Mouse (Mus musculus) lung, postnatal 14 days (tissue): Measurements from ENCODE around the gene Fam53a.

ENCODE experiments used
- DNase-seq: peaks from one replicate; pipeline ENCODE4 v3.0.0; 2021

Gene Fam53a

GRCm38 (mm10) chr5:33629301-33629987 is at the start of gene Fam53a, which contains the start of gene Gm9903:
Fam53a (minus strand) TSS chr5:33629635.
Gm9903 (plus strand) TSS chr5:33629925.
- peak; percentile 100 for DNase-seq

DNA sequence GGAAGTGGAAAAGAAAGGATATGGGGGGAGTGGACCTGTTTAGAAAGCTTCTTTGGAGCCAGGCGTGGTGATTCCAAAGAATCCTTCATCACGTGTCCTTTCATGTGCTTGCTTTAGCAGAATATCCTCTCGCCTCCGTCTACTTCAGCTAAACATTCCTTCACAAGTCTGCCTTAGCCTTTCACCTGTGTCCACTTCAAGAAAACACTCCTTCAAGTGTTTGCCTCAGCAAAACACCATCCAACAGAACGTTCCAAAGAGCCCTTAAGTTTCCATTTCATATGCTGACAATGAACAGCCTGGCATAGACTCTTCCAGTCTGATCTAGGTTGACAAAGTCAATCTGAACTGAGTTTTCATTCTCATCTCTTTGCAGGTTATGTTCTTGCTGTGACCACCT is 48.8 kb upstream of the Fam53a start:
- DNase-seq: no peak

DNA sequence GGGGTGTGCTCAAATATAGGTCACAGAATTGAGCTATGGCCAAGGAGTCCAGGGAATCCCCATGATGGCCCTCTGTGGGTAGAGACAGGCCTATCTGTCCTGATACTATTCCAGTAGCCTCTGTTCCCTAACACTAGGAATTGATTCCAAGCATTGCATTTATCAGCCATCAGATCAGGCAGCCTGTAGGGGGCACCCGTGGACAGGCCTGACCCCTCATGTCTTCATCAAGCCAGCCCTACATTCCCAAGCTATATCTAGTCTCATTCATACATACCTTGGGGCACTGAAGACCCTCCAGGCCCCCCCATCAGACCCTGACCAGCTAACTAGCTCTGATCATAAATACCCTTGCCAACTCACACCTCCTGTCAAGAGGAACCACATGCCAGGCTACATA is 46.5 kb upstream of the Fam53a start:
- peak; percentile 84 for DNase-seq

DNA sequence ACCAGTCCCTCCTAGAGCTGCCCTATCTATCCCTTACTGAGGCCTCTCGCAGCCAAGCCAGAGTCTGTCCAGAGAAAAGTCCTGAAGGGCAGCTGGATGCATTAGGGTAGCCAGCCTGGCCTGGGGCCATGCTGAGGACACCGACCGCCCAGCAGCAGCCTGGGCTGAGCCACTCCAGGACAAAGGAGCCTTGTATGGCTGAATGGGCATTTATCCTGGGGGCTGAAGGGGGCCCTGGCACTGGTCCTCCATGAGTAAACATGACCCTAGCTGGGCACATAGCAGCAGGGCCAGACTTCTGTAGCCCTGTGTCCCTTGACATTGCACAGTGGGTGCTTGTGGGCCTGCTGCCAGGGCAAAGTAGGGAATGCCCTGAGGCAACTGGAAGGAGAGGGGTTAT is 45.0 kb upstream of the Fam53a start:
- no peak for DNase-seq

GRCm38 (mm10) chr5:33671659-33672058 is 42.2 kb upstream of the Fam53a start:
- no peak for DNase-seq

DNA sequence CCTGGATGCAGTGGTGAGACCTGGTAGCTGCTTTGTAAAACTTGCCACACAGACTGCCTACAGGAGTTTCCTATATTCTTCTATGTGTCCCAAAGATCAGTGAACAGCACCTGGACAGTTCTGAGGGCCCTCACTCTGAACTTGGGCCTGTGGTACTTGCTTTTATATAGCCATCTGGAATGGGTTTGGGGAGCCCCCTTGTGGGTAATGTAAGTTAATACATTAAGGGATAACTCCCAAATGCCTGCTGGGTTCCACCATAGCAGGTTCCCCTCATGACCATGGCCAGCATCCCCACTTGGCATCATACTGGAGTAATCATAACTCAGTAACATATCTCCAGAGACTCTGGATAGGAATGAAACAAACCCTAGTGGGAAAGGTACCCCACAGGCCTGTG is 38.8 kb upstream of the Fam53a start:
- peak; percentile 62 for DNase-seq

DNA sequence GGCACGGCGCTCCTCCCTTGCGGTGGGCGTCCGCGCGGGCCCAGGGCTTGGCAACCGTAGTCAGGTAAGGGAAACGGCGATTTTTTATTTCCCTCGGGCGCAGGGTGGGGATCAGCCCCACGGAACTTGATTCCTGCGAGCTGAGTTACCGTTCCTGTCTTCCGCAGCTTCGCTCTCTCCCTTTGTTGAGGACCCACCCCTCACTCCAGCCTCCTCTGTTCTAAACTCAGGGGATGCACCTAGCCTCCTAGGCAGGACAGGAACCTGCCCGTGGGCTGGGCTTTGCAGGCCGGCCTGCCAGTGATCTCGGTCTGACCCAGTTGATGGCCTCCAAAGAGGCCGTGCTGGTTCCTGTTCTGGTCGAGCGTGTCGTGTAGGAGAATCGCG is 29.2 kb upstream of the Fam53a start:
- DNase-seq: no peak

GRCm38 (mm10) chr5:33657787-33658663 is 28.6 kb upstream of the Fam53a start, which contains the start of the genes Tacc3 and Tmem129:
Tacc3 (plus strand) TSS chr5:33658128.
Tmem129 (minus strand) TSS chr5:33658416.
- DNase-seq: peak; percentile 95

- DNase-seq: no peak
Observed at GRCm38 (mm10) chr5:33657251-33657786, 27.9 kb upstream of the Fam53a start.

DNA sequence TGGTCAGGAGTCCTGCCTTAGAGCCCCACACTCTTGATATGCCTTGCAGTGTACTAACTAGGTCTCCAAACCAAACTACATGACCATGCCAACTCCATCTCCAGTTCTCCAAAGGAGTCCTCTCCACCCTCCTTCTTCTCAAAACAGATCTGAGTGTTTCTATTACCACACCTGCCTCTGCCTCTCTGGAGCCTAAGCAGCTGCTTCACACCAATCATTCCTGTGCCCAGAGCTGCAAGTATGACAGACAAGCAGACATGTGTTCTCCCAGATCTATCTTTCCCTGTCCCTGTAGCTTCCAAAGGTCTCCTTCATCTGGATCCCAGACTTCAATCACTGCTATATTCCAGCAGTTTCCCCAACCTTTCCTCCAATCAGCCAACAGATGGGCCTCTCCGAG is 27.3 kb upstream of the Fam53a start:
- no peak for DNase-seq

DNA sequence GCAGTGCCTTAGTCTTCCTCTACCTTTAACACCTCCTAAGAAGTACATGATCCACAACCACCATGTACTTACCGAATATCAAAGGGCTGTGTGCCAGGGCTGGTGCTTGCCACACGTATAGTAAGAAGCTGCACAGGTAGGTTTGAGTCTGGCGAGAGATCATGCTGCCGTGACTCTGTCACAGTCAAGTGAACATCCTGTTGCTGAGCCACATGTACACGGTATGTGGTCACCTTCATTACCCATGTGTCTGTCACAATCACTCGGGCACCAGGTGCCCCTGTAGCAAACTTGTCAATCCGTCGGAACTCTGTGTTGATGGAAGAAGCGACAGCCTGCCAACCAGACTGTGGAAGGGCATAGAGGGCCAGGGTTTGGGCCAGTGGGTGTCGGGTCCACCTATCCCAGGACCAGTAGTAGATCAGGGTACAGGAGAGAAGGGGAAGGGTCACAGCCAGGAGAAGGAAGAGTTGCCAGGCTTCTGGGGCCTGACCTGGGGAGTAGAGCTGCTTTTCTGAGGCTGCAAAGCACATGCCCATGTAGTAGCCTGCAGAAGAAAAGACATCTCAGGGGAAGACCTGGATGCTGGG is 25.9 kb upstream of the Fam53a start:
- DNase-seq: no peak

GRCm38 (mm10) chr5:33654424-33654823 is 25.0 kb upstream of the Fam53a start:
- DNase-seq: no peak

GRCm38 (mm10) chr5:33652783-33653173 is 23.3 kb upstream of the Fam53a start:
- no peak for DNase-seq

DNA sequence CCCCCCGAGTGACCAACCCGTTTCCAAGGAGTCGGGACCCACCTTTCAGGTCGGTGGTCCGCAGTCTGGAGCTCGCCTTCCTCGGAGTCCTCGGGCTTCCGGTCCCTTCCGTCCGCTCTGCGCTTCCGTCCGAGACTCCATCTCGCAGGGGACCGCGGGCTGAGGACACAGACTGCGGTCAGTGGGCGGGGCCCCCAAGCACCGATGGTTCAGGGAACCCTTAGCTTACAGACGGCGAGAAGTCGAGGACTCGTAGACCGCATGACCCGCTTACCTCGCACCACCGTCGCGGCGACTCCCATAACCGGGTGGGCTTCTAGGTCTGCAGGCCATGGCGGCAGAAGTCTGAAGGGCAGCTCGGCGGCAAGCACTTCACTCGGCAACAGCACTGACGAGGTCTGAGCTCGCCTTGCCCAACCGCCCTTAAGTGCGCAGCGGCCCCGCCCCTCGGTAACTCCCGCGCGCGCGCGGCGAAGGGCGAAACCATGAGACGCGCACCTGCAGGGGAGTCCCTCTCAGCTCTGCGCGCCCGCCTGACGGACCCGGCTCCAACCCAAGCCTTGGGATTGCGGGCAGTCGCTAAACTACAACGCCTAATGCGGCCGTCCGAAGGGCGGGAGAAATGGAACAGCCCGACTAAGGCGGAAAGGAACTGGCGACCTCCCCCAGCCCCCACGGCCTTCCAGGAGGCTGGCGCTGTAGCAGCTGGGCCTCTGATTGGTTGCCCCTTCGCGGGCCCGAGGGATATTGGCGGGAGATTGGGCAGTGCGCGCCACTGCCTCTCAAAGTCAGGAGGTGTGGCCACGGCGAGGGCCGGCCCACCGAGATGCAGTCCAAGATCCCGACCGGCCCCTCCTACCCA is 22.7 kb upstream of the Fam53a start, which contains the start of gene Slbp:
Gene Slbp (minus strand): TSS at position 654 of the 862 bp plus-strand sequence.
- peak; percentile 95 for DNase-seq

DNA sequence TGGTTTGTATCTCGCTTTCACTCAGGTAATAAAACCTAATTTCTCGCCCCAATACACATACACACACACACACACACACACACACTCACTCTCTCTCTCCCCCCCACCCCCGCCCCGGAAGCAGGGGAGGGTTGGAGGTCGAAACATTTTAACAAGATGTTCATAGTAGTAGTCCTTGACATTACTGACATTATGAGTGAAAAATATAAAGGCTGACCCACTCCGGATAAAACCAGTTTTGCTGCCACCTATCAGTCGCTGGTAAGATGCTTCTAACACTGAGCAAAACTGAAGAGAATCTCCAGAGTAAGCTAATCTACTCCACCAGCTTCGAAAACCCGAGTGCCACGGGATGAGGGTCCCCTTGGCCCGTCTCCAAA is 22.1 kb upstream of the Fam53a start:
- no peak for DNase-seq

GRCm38 (mm10) chr5:33651017-33651416 is 21.6 kb upstream of the Fam53a start:
- no peak for DNase-seq

- DNase-seq: peak; percentile 35
Observed at GRCm38 (mm10) chr5:33640652-33641051, 11.2 kb upstream of the Fam53a start.

- no peak for DNase-seq
Observed at GRCm38 (mm10) chr5:33638826-33639225, 9.4 kb upstream of the Fam53a start.

DNA sequence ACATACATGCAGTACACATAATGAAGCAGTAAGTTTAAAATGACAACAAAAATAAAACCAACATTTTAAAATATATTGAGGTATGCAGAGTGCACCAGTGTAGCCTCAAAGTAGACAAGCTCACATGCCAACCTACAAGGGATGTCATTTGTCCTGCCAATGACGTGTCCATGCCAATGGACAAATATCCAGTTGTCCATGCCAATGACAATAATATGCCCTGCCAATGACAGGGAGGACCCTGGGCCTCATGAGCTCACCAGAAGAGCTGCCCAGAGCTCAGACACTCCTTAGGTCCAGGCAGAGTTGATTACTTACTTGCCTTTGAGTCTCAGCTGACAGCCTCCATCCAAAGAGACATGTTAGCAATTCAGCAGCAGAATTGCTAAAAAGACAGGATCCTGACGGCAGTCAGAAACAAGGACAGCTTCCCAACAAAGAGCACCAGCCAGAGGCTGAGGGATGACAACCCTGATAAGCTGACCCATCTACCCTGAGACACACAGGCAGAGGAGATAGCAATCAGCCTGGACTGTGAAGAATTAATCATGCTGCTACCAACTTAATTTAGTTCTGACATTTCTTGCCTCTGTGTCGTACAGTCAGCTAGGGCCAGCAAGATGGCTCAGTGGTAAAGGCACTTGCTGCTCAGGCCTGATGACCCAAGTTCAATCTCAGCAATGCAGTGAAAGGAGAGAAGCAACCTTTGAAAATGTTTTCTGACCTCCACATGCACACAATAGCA is 8.3 kb upstream of the Fam53a start:
- DNase-seq: no peak

- no peak for DNase-seq
Observed at GRCm38 (mm10) chr5:33635361-33635760, 5.9 kb upstream of the Fam53a start.

- no peak for DNase-seq
Observed at GRCm38 (mm10) chr5:33632526-33632925, 3.1 kb upstream of the Fam53a start.

DNA sequence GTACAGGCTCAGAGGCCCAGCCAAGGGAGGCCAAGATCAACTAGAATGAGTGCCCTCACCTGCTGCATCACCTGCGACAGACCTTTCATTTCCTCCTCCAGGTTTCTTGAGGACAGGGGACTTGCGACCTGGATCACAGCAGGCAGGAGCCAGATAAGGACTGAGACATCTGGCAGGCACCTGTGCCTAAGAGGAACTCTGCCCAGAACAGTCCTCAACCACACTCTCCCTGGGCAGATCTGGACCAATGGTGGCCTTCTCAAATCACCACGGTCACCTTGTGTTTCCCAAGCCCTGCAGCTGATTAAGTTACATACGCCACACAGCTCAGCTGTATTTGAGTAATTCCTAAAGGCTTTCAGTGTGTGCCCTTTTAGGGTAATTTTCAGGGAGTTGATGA is 1.2 kb upstream of the Fam53a start:
- DNase-seq: no peak
